Mouse (Mus musculus): ENCODE results near the gene Akt1s1. TPM values are rescaled to one million over a fixed set of nuclear protein-coding genes. Genes with fewer than 3 reads are reported as not detected.

Akt1s1 gene
- polyA plus RNA-seq, 1 experiment from 2014 or later, result 43.6 TPM

- 50% methylated on average over 22 of the region's 22 CpGs for WGBS
- Histone ChIP-seq H3K36me3 (ENCODE audit: control insufficient read depth, insufficient read depth, low read length) (peaks cover 46% of the 10 kb centered on the region), H3K9ac (replicated peaks; ENCODE audit: low read depth, low read length) (no peak overlapping the region), H3K4me2 (replicated peaks; ENCODE audit: low read depth, low read length) (no peak overlapping the region), H3K9me3 (ENCODE audit: control insufficient read depth, low read depth, low read length) (no peaks in the 10 kb centered on the region), H3K4me3 (ENCODE audit: low read depth, low read length) (no peak overlapping the region), H3K27ac (ENCODE audit: low read length) (peak overlapping the region; percentile 21; the same call in 1 of the 2 replicates), H3K27me3 (ENCODE audit: control insufficient read depth, insufficient read depth, low read length) (no peaks in the 10 kb centered on the region), H3K4me1 (ENCODE audit: control insufficient read depth, insufficient read depth, low read length) (peaks cover 25% of the 10 kb centered on the region)
- peak; percentile 51 for ATAC-seq (ENCODE audit: insufficient number of reproducible peaks, insufficient read depth, low FRiP score, low read depth)
Observed at GRCm38 (mm10) chr7:44860576-44861428, 12.0 kb downstream of the Akt1s1 start.

GRCm38 (mm10) chr7:44861429-44861816 is 12.6 kb downstream of the Akt1s1 start:
- WGBS, result 82% methylated on average over 14 of the region's 14 CpGs
- no peak overlapping the region for H3K27ac ChIP-seq (ENCODE audit: low read length)
- H3K4me2 ChIP-seq (replicated peaks; ENCODE audit: low read depth, low read length), result no peak overlapping the region
- peaks cover 29% of the 10 kb centered on the region for H3K4me1 ChIP-seq (ENCODE audit: control insufficient read depth, insufficient read depth, low read length)
- H3K9ac ChIP-seq (replicated peaks; ENCODE audit: low read depth, low read length), result no peak overlapping the region
- no peaks in the 10 kb centered on the region for H3K9me3 ChIP-seq (ENCODE audit: control insufficient read depth, low read depth, low read length)
- H3K27me3 ChIP-seq (ENCODE audit: control insufficient read depth, insufficient read depth, low read length), result no peaks in the 10 kb centered on the region
- no peak overlapping the region for H3K4me3 ChIP-seq (ENCODE audit: low read depth, low read length)
- no peak for ATAC-seq (ENCODE audit: insufficient number of reproducible peaks, insufficient read depth, low FRiP score, low read depth)
- H3K36me3 ChIP-seq (ENCODE audit: control insufficient read depth, insufficient read depth, low read length), result peaks cover 52% of the 10 kb centered on the region

GRCm38 (mm10) chr7:44862434-44862833 is 13.6 kb downstream of the Akt1s1 start:
- no peak overlapping the region for H3K4me3 ChIP-seq (ENCODE audit: low read depth, low read length)
- H3K4me1 ChIP-seq (ENCODE audit: control insufficient read depth, insufficient read depth, low read length), result peaks cover 37% of the 10 kb centered on the region
- 88% methylated on average over 8 of the region's 8 CpGs for WGBS
- H3K36me3 ChIP-seq (ENCODE audit: control insufficient read depth, insufficient read depth, low read length), result peaks cover 54% of the 10 kb centered on the region
- no peaks in the 10 kb centered on the region for H3K27me3 ChIP-seq (ENCODE audit: control insufficient read depth, insufficient read depth, low read length)
- no peaks in the 10 kb centered on the region for H3K9me3 ChIP-seq (ENCODE audit: control insufficient read depth, low read depth, low read length)
- ATAC-seq (ENCODE audit: insufficient number of reproducible peaks, insufficient read depth, low FRiP score, low read depth), result no peak
- H3K27ac ChIP-seq (ENCODE audit: low read length), result no peak overlapping the region
- no peak overlapping the region for H3K4me2 ChIP-seq (replicated peaks; ENCODE audit: low read depth, low read length)
- no peak overlapping the region for H3K9ac ChIP-seq (replicated peaks; ENCODE audit: low read depth, low read length)

GRCm38 (mm10) chr7:44863210-44863609 is 14.4 kb downstream of the Akt1s1 start:
- no peak for ATAC-seq (ENCODE audit: insufficient number of reproducible peaks, insufficient read depth, low FRiP score, low read depth)
- Histone ChIP-seq H3K9me3 (ENCODE audit: control insufficient read depth, low read depth, low read length) (no peaks in the 10 kb centered on the region), H3K4me3 (ENCODE audit: low read depth, low read length) (no peak overlapping the region), H3K27ac (ENCODE audit: low read length) (no peak overlapping the region), H3K36me3 (ENCODE audit: control insufficient read depth, insufficient read depth, low read length) (peaks cover 54% of the 10 kb centered on the region), H3K4me2 (replicated peaks; ENCODE audit: low read depth, low read length) (no peak overlapping the region), H3K27me3 (ENCODE audit: control insufficient read depth, insufficient read depth, low read length) (no peaks in the 10 kb centered on the region), H3K9ac (replicated peaks; ENCODE audit: low read depth, low read length) (no peak overlapping the region), H3K4me1 (ENCODE audit: control insufficient read depth, insufficient read depth, low read length) (peaks cover 38% of the 10 kb centered on the region)
- 85% methylated on average over 13 of the region's 14 CpGs for WGBS

- WGBS, result 81% methylated on average over 11 of the region's 11 CpGs
- ATAC-seq (ENCODE audit: insufficient number of reproducible peaks, insufficient read depth, low FRiP score, low read depth), result no peak
- H3K27ac ChIP-seq (ENCODE audit: low read length), result no peak overlapping the region
- H3K9ac ChIP-seq (replicated peaks; ENCODE audit: low read depth, low read length), result no peak overlapping the region
- no peaks in the 10 kb centered on the region for H3K9me3 ChIP-seq (ENCODE audit: control insufficient read depth, low read depth, low read length)
- peaks cover 39% of the 10 kb centered on the region for H3K4me1 ChIP-seq (ENCODE audit: control insufficient read depth, insufficient read depth, low read length)
- no peak overlapping the region for H3K4me3 ChIP-seq (ENCODE audit: low read depth, low read length)
- H3K4me2 ChIP-seq (replicated peaks; ENCODE audit: low read depth, low read length), result no peak overlapping the region
- H3K36me3 ChIP-seq (ENCODE audit: control insufficient read depth, insufficient read depth, low read length), result peaks cover 54% of the 10 kb centered on the region
- H3K27me3 ChIP-seq (ENCODE audit: control insufficient read depth, insufficient read depth, low read length), result no peaks in the 10 kb centered on the region
Observed at GRCm38 (mm10) chr7:44863982-44864494, 15.2 kb downstream of the Akt1s1 start.

- 81% methylated on average over 24 of the region's 24 CpGs for WGBS
- H3K36me3 ChIP-seq (ENCODE audit: control insufficient read depth, insufficient read depth, low read length), result peaks cover 50% of the 10 kb centered on the region
- H3K4me2 ChIP-seq (replicated peaks; ENCODE audit: low read depth, low read length), result no peak overlapping the region
Observed at GRCm38 (mm10) chr7:44864595-44865542, 16.1 kb downstream of the Akt1s1 start.

GRCm38 (mm10) chr7:44866276-44867009 is 17.7 kb downstream of the Akt1s1 start:
- H3K36me3 ChIP-seq (ENCODE audit: control insufficient read depth, insufficient read depth, low read length), result peaks cover 47% of the 10 kb centered on the region
- 43% methylated on average over 15 of the region's 15 CpGs for WGBS
- no peaks in the 10 kb centered on the region for H3K9me3 ChIP-seq (ENCODE audit: control insufficient read depth, low read depth, low read length)
- H3K4me2 ChIP-seq (replicated peaks; ENCODE audit: low read depth, low read length), result peak overlapping the region; percentile 82
- peak overlapping the region; percentile 39 for H3K27ac ChIP-seq (ENCODE audit: low read length)
- peaks cover 35% of the 10 kb centered on the region for H3K4me1 ChIP-seq (ENCODE audit: control insufficient read depth, insufficient read depth, low read length)
- peak overlapping the region; percentile 15; the same call in 1 of the 2 replicates for H3K4me3 ChIP-seq (ENCODE audit: low read depth, low read length)
- H3K9ac ChIP-seq (replicated peaks; ENCODE audit: low read depth, low read length), result no peak overlapping the region
- ATAC-seq (ENCODE audit: insufficient number of reproducible peaks, insufficient read depth, low FRiP score, low read depth), result no peak
- H3K27me3 ChIP-seq (ENCODE audit: control insufficient read depth, insufficient read depth, low read length), result no peaks in the 10 kb centered on the region

More at GRCm38 (mm10) chr7:44864595-44865542, 16.1 kb downstream of the Akt1s1 start:
- Histone ChIP-seq H3K27ac (ENCODE audit: low read length) (no peak overlapping the region), H3K4me1 (ENCODE audit: control insufficient read depth, insufficient read depth, low read length) (peaks cover 39% of the 10 kb centered on the region), H3K9me3 (ENCODE audit: control insufficient read depth, low read depth, low read length) (no peaks in the 10 kb centered on the region), H3K27me3 (ENCODE audit: control insufficient read depth, insufficient read depth, low read length) (no peaks in the 10 kb centered on the region), H3K4me3 (ENCODE audit: low read depth, low read length) (no peak overlapping the region), H3K9ac (replicated peaks; ENCODE audit: low read depth, low read length) (no peak overlapping the region)
- ATAC-seq (ENCODE audit: insufficient number of reproducible peaks, insufficient read depth, low FRiP score, low read depth), result no peak
